ENCODE assay signal across 23 mouse cellular contexts in genomic region chr10:107899946-107900345, GRCm38 (mm10). TPM values are rescaled to one million over a fixed set of nuclear protein-coding genes. Genes with fewer than 3 reads are reported as not detected.
A peak's percentile ranks its signal among the peaks of the same experiment; 100 is the strongest.
DNase-seq lines count a peak whose midpoint lies in the region; ATAC-seq and TF ChIP-seq lines count a peak whose summit lies in the region.
"Had no signal": no experiment of that assay in that cellular context is flagged by ENCODE, and none has a peak within 500 bp of the region (broad histone marks: within the 10 kb centered on the region; RNA-seq: fewer than 3 reads in every experiment).

No protein-coding gene starts in this region.

- no peak for TF ChIP-seq CTCF in intestine, postnatal 0 days (IDR thresholded peaks at IDR 0.05; ENCODE audit: low read depth)
- TF ChIP-seq CTCF in CH12.LX (conservative IDR thresholded peaks at IDR 0.05 in 1 of 2, IDR thresholded peaks at IDR 0.05 in 1 of 2; ENCODE audit: low read depth in 2 of 2, low read length in 2 of 2): no peak

- WGBS in intestine, embryonic 14.5 days: 48% methylated on average over 6 of the region's 6 CpGs
- 57% methylated on average over 6 of the region's 6 CpGs for WGBS in intestine, postnatal 0 days

- TF ChIP-seq RAD21 in CH12.LX (IDR thresholded peaks at IDR 0.05; ENCODE audit: low read depth, low read length): no peak

- in situ Hi-C loops in CH12.LX (cut with MboI; ENCODE audit: low pct_ligation_motif_present, low pct_unique_long_range_greater_than_20kb, low sequenced_read_pairs): no loop called here

- dilution Hi-C loops in CH12.LX (cut with MboI; ENCODE audit: extremely low pct_ligation_motif_present, extremely low pct_unique_long_range_greater_than_20kb, low sequenced_read_pairs): no loop called here

- no peak for ATAC-seq in intestine, embryonic 14.5 days (replicated peaks; ENCODE audit: low FRiP score, low TSS enrichment, low read depth)
- ATAC-seq in intestine, postnatal 0 days: no peak
- ATAC-seq: CD4-positive, CD25-positive, alpha-beta regulatory T cell, adult 4 months; forebrain, embryonic 13.5 days; forebrain, postnatal 0 days; hindbrain, embryonic 16.5 days; inflammation-experienced regulatory T-cells, adult 6 months had no signal

- H3K36me3 ChIP-seq in intestine, embryonic 14.5 days (ENCODE audit: control insufficient read depth, insufficient read depth, low read length): no peaks in the 10 kb centered on the region
- H3K36me3 ChIP-seq in intestine, postnatal 0 days (ENCODE audit: control insufficient read depth, insufficient read depth): no peaks in the 10 kb centered on the region
- H3K36me3 ChIP-seq in CH12.LX (replicated peaks in 1 of 2; ENCODE audit: control insufficient read depth in 1 of 2, insufficient read depth in 1 of 2, low read length in 1 of 2): no peaks in the 10 kb centered on the region
- H3K36me3 ChIP-seq: embryonic facial prominence, embryonic 12.5 days; heart, embryonic 13.5 days had no signal

- peaks cover 13% of the 10 kb centered on the region; the same call in 1 of the 2 replicates for H3K4me1 ChIP-seq in intestine, embryonic 14.5 days (replicated peaks; ENCODE audit: control insufficient read depth, insufficient read depth, low read length)
- no peaks in the 10 kb centered on the region for H3K4me1 ChIP-seq in intestine, postnatal 0 days (replicated peaks; ENCODE audit: control insufficient read depth, insufficient read depth, low read length)
- peaks cover 0 to 21% of the 10 kb centered on the region in 2 experiments; a peak in 2 of 4 replicates for H3K4me1 ChIP-seq in CH12.LX (ENCODE audit: control insufficient read depth in 1 of 2, insufficient read depth in 2 of 2)
- H3K4me1 ChIP-seq: embryonic facial prominence, embryonic 12.5 days; forebrain, embryonic 13.5 days had no signal

- H3K27ac ChIP-seq in intestine, embryonic 14.5 days (ENCODE audit: low read depth): peak overlapping the region; percentile 71; the same call in 1 of the 2 replicates
- no peak overlapping the region for H3K27ac ChIP-seq in intestine, postnatal 0 days (ENCODE audit: low read depth, low read length)
- H3K27ac ChIP-seq in CH12.LX (ENCODE audit: insufficient read depth, low read depth): no peak overlapping the region
- H3K27ac ChIP-seq: embryonic facial prominence, embryonic 12.5 days; forebrain, embryonic 13.5 days; gastrocnemius, adult 2 months; heart, embryonic 13.5 days had no signal

- no peak for DNase-seq in intestine, embryonic 14.5 days (ENCODE audit: low spot score)
- DNase-seq in CH12.LX (ENCODE audit: extremely low read depth) (peak; percentile 12), adipocyte (ENCODE audit: low spot score) (peak; percentile 10)
- DNase-seq in spleen, adult 18-20 months: no peak
- no peak for DNase-seq in layer of hippocampus, adult 9-10 months (ENCODE audit: low spot score)
- no peak for DNase-seq in layer of hippocampus, postnatal 25 days (ENCODE audit: extremely low spot score in 1 of 2, low spot score in 1 of 2)
- DNase-seq: adrenal gland, postnatal 10 days; cerebellum, adult 11 months; cerebellum, adult 8-10 months; cerebellum, postnatal 14 days; forebrain, postnatal 0 days; gastrocnemius, adult 2 months; gastrocnemius, postnatal 25 days; heart, postnatal 36 days; kidney, adult 9 months had no signal

- H3K4me3 ChIP-seq in intestine, embryonic 14.5 days (ENCODE audit: low read depth, low read length): no peak overlapping the region
- H3K4me3 ChIP-seq in intestine, postnatal 0 days (ENCODE audit: low read depth, low read length): no peak overlapping the region
- H3K4me3 ChIP-seq in CH12.LX (replicated peaks in 1 of 3; ENCODE audit: low read depth in 2 of 3, low read length in 2 of 3, poor library complexity in 1 of 3): no peak overlapping the region
- H3K4me3 ChIP-seq: embryonic facial prominence, embryonic 12.5 days; forebrain, embryonic 13.5 days; gastrocnemius, adult 2 months; heart, embryonic 13.5 days had no signal

- TF ChIP-seq POLR2A in CH12.LX (IDR thresholded peaks at IDR 0.05; ENCODE audit: low read depth, low read length): no peak

- H3K4me2 ChIP-seq in intestine, embryonic 14.5 days (ENCODE audit: low read length): no peak overlapping the region
- no peak overlapping the region for H3K4me2 ChIP-seq in intestine, postnatal 0 days (replicated peaks; ENCODE audit: low read depth)
- no peak overlapping the region for H3K4me2 ChIP-seq in CH12.LX (ENCODE audit: insufficient read depth, low read depth, poor library complexity, severe bottlenecking)
- H3K4me2 ChIP-seq: embryonic facial prominence, embryonic 12.5 days; forebrain, embryonic 13.5 days; heart, embryonic 13.5 days had no signal

- H3K27me3 ChIP-seq in intestine, embryonic 14.5 days (replicated peaks; ENCODE audit: control insufficient read depth, insufficient read depth, low read length): no peaks in the 10 kb centered on the region
- no peaks in the 10 kb centered on the region for H3K27me3 ChIP-seq in intestine, postnatal 0 days (replicated peaks; ENCODE audit: control insufficient read depth, insufficient read depth, low read length)
- H3K27me3 ChIP-seq in CH12.LX (replicated peaks): no peaks in the 10 kb centered on the region
- H3K27me3 ChIP-seq: embryonic facial prominence, embryonic 12.5 days; forebrain, embryonic 13.5 days; heart, embryonic 13.5 days had no signal

- H3K9ac ChIP-seq in intestine, embryonic 14.5 days (ENCODE audit: low read length): no peak overlapping the region
- H3K9ac ChIP-seq in intestine, postnatal 0 days (ENCODE audit: low read depth, low read length): no peak overlapping the region
- H3K9ac ChIP-seq in CH12.LX (ENCODE audit: insufficient read depth, low read depth): no peak overlapping the region
- H3K9ac ChIP-seq: embryonic facial prominence, embryonic 12.5 days; forebrain, embryonic 13.5 days; forebrain, postnatal 0 days; heart, embryonic 13.5 days had no signal

- no peaks in the 10 kb centered on the region for H3K79me2 ChIP-seq in CH12.LX (replicated peaks; ENCODE audit: control insufficient read depth, extremely low read depth, insufficient read depth, poor library complexity, severe bottlenecking)

- H3K9me3 ChIP-seq in intestine, embryonic 14.5 days (ENCODE audit: control insufficient read depth, low read length): no peaks in the 10 kb centered on the region
- no peaks in the 10 kb centered on the region for H3K9me3 ChIP-seq in intestine, postnatal 0 days (ENCODE audit: control insufficient read depth)
- H3K9me3 ChIP-seq in CH12.LX (replicated peaks; ENCODE audit: low read length): no peaks in the 10 kb centered on the region
- H3K9me3 ChIP-seq: embryonic facial prominence, embryonic 12.5 days; forebrain, embryonic 13.5 days; heart, embryonic 13.5 days had no signal

- no peak for TF ChIP-seq EP300 in CH12.LX (IDR thresholded peaks at IDR 0.05; ENCODE audit: low read length)

TF ChIP-seq in CH12.LX, 34 proteins besides CTCF, POLR2A, EP300 and RAD21:
- no peak for TF ChIP-seq ZKSCAN1 (IDR thresholded peaks at IDR 0.05; ENCODE audit: borderline replicate concordance, low read depth, low read length)
- TF ChIP-seq ZMIZ1 (IDR thresholded peaks at IDR 0.05; ENCODE audit: low read depth, low read length): no peak
- TF ChIP-seq BHLHE40 (IDR thresholded peaks at IDR 0.05; ENCODE audit: low read depth, low read length): no peak
- no peak for TF ChIP-seq POLR2AphosphoS2 (IDR thresholded peaks at IDR 0.05; ENCODE audit: low read depth, low read length)
- no peak for TF ChIP-seq JUN (IDR thresholded peaks at IDR 0.05; ENCODE audit: insufficient read depth, low read depth, low read length)

RNA-seq across cellular contexts. Expression of gene Otogl, which starts 12.0 kb away (rescaled TPM):
- 0.31 and 0.32 TPM in 2 replicates for polyA plus RNA-seq in intestine, embryonic 14.5 days (2014; fragmentation: Nextera tagmentation; extraction: Ambion mirVana)
- 0.04 TPM in 1 of 2 replicates, not detected in the other for polyA plus RNA-seq in intestine, postnatal 0 days (2015; fragmentation: Nextera tagmentation; extraction: Ambion mirVana)
- total RNA-seq in CH12.LX (2012; rRNA removed) (0.59 and 2.1 TPM in 2 replicates), CH12.LX (2014; rRNA removed) (3.2 and 3.4 TPM in 2 replicates)
- 0.82 and 1.1 TPM in 2 replicates for polyA plus RNA-seq in CH12.LX (2012; ENCODE audit: insufficient read length, low read depth)
- under 1 TPM; 0.34 to 0.56 TPM for total RNA-seq in layer of hippocampus, postnatal 25 days (2021)
- total RNA-seq: gastrocnemius, postnatal 25 days; MEL had no signal
- polyA plus RNA-seq: CD4-positive, CD25-positive, alpha-beta regulatory T cell, adult 4 months; forebrain, embryonic 13.5 days; inflammation-experienced regulatory T-cells, adult 6 months had no signal

Comparison
In these comparisons a context has a peak if more than half of its experiments do, and no peak if none do; other contexts are left out.
1. DNase-seq: peak in CH12.LX (single experiment) and adipocyte (single experiment); none in intestine, embryonic 14.5 days (single experiment), spleen, adult 18-20 months (0 of 2), layer of hippocampus, adult 9-10 months (single experiment) and layer of hippocampus, postnatal 25 days (0 of 2).